Mouse (Mus musculus) urinary bladder, postnatal 10 days (tissue): ENCODE results near the gene Hopx.

ENCODE experiments used
- DNase-seq: peaks from one replicate; pipeline ENCODE4 v3.0.0; 2022; ENCODE audit warnings: low spot score

Hopx gene

DNA sequence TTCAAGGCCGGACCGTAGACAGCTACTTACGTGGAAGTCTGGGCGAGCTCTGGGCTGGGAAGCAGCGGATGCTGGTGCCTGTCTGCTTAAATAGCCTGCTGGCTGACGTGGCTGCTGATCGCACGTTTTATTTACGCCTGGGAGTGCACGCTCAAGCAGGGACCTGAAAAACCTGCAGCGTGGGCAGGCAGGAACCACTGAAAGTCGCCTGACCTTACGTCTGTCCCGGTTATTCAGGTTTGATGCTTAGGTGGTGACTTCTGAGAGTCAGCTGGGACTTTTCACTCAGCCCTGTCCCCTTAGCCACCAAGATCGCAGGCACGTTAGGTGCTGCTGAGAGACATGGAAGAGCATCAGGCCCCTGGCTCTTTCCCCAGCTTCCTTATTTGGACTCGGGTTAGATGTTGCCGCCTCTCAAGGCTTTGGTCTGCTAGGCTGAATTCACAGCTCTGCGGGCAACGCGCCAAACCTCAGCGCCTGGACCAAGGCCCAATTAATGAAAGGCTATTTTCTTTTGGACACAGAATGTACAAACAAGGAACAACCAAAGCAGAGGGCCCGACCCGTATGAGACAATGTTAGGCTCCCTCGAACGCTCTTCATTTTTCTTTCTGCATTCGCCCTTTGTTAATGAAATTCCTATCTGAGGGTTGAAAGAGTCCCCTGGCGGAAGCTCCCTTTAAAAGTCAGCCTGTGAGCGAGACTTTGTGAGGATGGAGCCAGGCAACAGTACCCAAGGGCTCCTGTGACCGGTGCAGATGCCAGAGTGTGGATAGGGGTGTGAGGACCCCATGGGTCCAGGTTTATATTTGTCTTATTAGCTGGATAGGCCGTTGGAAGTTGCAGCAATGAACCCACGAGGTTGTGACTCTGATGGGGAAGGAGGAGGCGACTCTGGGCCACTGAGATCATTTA is at the start of gene Hopx:
Gene Hopx, minus strand, starts transcription at position 305 of the 915 bp plus-strand sequence.
- no peak for DNase-seq

DNA sequence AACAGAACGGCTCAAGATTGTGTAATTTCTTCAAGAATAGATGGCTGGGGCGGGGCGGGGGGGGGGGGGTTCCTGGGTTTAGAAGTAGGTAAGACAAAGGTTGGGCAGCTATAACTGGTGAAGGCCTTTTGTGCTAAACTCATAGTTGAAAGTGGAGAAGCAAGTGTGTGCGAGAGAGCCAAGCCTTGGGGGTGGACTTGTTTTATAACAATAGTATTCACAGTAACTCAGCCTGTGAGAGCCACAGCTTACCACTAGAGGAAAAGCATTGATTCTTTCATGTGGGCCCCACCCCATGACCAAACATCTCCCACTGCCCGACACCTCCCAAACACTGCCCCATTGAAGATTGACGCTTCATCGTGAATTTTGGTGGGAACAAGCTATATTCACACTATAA is 48.7 kb upstream of the Hopx start:
- no peak for DNase-seq

DNA sequence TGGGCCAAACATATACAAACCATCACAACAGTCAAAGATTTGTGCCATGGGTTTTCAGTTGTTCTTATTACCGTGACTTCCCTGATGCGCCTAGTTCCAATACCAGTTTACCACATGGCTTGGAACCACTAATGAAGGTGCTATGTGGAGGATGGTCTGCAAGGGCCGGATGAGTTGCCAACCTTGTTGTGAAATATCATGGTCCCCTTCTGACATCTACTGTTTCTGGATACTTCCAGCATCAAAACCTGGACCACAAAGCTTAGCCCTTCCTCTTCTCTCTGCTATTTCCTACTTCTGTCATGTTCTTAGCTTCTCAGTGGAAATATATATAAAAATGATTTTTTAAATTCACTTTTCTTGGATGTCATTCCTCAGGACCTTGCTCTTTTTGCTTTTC is 47.6 kb upstream of the Hopx start:
- DNase-seq: no peak

GRCm38 (mm10) chr5:77157777-77158540 is 43.0 kb upstream of the Hopx start:
- no peak for DNase-seq

DNA sequence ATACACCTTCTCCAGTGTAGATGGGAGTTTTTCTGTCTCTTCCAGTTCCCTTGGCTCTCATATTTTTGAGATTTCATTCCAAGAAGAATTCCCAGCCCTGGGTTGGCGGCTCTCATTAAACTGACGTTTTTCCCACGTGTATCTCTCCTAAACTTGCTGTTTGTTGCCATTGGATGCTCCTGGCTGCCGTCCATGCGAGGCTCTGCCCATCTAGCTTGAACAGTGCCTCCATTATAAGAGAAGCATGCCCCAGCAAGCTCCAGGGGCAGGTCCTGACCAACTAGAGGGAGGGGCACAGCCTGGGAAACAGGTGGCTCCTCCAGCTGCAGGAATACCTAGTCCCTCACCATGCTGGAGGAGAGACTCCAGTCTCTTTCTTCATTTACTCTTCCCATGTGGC is 42.0 kb upstream of the Hopx start:
- DNase-seq: no peak

- DNase-seq: no peak
Observed at GRCm38 (mm10) chr5:77155526-77155925, 40.6 kb upstream of the Hopx start.

- DNase-seq: no peak
Observed at GRCm38 (mm10) chr5:77154812-77155211, 39.9 kb upstream of the Hopx start.

- DNase-seq: no peak
Observed at GRCm38 (mm10) chr5:77151738-77152137, 36.8 kb upstream of the Hopx start.

DNA sequence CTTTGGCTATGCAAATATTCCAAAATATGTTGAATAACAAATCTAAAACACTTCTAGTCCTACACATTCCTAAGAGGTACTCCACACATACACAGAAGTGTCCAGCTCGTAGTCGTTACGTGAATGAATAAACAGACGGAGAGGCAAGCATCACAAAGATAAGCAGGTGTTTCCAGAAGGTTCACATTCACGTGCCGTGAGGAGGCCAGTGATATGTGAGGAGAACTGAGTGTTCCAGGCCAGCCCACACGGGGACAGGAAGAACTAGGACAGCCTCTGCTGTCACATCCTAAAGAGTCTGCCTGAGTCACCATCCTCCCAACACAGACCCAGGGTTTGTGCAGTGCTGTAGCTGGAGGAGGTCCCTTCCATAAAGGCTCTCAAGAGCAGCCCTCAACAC is 36.2 kb upstream of the Hopx start:
- DNase-seq: no peak

DNA sequence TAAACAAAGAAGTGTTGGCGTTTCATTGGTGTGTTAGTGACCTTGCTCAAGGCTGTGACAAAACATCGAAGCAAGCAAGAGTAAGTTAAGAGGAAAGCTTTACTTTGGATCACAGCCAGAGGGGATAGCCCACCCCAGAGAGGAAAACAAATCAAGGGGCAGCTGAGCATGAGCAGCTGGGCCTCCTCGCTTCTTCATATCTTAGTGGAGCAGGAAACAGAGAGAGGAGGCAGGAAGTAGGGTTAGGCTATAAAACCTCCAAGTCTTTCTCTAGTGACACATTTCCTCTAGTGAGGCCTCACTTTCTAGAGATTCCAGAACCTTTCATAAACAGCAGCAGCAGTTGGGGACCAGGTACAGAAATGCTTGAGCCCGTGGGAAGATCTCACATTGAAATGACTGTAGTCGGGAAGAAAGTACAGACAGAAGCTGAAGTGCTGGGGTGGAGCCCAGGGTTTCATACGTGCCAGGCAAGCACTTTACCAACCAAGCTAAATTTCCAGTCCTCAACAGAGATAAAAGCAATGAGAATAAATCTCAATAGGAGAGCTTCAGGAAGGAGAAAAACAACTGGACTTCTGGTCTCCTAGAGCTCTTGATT is 33.2 kb upstream of the Hopx start:
- DNase-seq: no peak

DNA sequence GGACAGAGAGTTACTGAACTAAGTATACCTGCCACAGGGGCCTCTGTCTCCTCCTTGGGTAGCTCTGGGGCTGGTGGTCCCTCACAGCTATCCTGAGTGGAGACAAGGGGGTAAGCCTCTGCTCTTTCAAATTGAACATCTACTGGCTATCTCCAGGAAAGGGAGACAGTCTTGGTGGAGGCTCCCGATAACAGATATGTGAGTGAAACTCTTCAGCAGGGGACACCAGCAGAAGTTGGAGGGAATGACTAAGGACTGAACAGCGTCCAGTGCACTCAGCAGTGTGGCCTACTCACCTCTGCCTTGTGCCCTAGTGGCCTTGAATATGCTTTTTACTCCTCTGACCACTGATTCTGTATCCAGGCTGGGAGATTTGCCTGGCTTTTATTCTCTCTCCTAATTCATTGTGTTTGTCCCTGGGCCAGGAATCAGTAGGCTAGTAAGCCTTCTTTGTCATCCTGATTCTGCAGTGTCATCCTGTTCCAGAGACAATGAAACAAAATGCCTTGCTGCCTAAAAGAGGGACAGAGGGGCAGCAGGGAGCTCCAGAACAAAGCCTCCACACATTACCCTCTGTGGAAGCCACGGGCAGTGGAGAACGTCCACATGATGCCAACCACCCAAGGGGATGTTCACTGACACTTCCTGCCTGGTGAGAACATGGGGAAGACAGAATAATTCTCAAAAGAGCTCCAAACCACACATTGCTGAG is 31.7 kb upstream of the Hopx start:
- DNase-seq: no peak

DNA sequence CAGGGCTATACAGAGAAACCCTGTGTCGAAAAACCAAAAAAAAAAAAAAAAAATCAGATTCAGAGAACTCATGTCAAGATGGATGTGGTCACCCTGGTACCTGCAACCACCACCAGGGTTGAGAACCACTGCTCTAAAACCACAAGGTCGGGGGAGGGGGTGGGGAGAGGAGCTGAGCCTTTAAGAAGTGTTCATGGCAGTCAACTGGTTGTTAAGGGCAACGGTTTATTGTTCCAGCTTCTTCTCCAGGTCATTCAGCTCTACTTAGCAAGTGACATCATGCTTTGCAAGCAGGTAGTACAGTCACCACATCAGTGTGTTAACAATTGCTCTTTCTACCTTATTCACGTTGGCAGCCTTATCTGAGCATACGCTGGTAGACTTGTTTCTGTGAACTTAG is 29.7 kb upstream of the Hopx start:
- no peak for DNase-seq

DNA sequence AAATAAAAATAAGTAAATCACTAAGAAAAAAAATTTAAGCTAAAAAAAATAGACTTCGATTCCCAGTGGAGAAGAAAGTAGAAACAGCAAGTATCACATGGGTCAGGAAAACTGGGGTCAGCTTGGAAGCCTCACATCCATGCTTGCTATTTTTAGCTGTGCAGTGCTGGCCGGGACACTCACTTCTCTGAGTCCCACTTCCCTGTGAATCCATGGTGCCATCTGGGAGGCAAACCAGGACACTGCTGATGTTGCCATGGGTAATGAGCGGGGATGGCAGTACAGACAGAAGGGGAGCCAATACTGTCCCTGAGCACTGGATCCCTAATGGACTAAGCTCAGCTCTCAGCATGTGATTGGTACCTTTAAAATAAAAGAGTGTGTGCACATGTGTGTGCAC is 28.2 kb upstream of the Hopx start:
- DNase-seq: no peak

DNA sequence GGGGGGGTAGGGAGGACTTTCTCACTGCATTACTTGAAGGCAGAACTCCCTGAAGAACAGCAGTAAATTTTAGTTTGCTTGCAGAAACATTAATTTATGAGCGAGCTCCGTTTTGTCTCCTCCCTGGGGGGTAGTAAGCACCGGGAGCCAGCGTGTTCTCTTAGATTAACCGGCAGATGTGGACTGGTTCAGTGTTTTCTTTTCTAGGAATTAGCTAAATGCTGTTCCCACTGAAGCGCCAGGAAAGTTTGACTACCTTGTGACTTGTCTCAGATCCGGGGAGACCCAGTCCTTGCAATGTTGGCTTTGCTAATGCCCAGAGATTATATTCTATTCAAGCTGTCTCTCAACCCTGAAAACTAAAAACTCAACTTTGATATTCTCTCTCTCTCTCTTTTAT is 26.4 kb upstream of the Hopx start:
- DNase-seq: no peak

GRCm38 (mm10) chr5:77140861-77141260 is 25.9 kb upstream of the Hopx start:
- no peak for DNase-seq

- no peak for DNase-seq
Observed at GRCm38 (mm10) chr5:77140108-77140507, 25.2 kb upstream of the Hopx start.

- DNase-seq: no peak
Observed at GRCm38 (mm10) chr5:77137701-77138265, 22.9 kb upstream of the Hopx start.

- DNase-seq: no peak
Observed at GRCm38 (mm10) chr5:77136684-77137224, 21.8 kb upstream of the Hopx start.

DNA sequence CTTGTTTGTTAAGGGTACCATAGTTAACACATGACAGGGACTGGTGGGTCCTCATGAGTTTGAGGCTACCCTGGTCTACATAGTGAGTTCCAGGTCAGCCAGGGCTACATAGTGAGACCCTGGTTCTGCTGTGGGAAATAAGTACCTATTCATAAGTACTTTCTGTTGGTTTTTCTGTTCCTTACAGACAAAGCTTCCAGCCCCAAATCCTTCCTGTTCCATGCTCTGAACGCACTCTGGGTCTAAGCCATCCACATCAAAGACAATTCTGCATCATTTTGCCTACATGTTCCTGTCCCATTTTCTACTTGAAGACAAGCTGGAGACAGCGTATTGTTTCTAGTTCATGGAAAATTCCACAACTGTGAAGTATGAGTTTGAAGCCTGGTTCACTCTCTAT is 20.0 kb upstream of the Hopx start:
- no peak for DNase-seq

GRCm38 (mm10) chr5:77134465-77134864 is 19.5 kb upstream of the Hopx start:
- DNase-seq: no peak

DNA sequence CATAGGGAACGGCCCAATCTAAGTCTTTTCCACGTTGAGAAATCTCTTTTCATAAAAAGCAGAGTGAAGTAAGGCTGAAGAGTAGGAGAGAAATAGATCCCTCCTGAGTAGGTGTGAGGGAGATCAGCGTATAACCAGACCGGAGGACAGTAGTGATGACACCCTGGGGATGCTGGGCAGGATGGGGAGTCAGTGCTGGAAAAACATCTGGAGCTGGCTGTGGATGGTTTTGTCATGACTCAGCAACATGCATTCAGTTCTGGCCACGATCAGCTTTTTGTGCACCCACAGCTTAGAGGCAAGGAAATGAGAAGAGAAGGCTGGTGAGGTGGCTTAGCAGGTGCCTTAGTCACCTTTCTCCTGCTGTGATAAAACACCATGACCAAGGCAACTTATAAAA is 19.0 kb upstream of the Hopx start:
- DNase-seq: no peak
